In genomic region chr8:54660675-54661074, GRCm38 (mm10) we compare ENCODE assay signal across 9 mouse cellular contexts.
DNase-seq lines count a peak whose midpoint lies in the region; ATAC-seq and TF ChIP-seq lines count a peak whose summit lies in the region.
"Had no signal": no experiment of that assay in that cellular context is flagged by ENCODE, and none has a peak within 500 bp of the region (broad histone marks: within the 10 kb centered on the region; RNA-seq: fewer than 3 reads in every experiment).

No protein-coding gene starts in this region.

- no peaks in the 10 kb centered on the region for H3K79me2 ChIP-seq in heart, adult 2 months (replicated peaks; ENCODE audit: control insufficient read depth, insufficient read depth, low read length)

- TF ChIP-seq EP300 in heart, adult 2 months (IDR thresholded peaks at IDR 0.05; ENCODE audit: insufficient read depth, low read depth, low read length): no peak
- no peak for TF ChIP-seq EP300 in liver, postnatal 0 days (IDR thresholded peaks at IDR 0.05; ENCODE audit: low read depth)

- no peaks in the 10 kb centered on the region for H3K36me3 ChIP-seq in heart, adult 2 months (ENCODE audit: control insufficient read depth, insufficient read depth, low read length)
- H3K36me3 ChIP-seq in heart, embryonic 12.5 days: no peaks in the 10 kb centered on the region
- no peaks in the 10 kb centered on the region for H3K36me3 ChIP-seq in liver, postnatal 0 days (replicated peaks; ENCODE audit: insufficient read depth, low read length)
- H3K36me3 ChIP-seq: liver, embryonic 15.5 days had no signal

- TF ChIP-seq CTCF in heart, adult 2 months (IDR thresholded peaks at IDR 0.05): peak; percentile 83
- peak; percentile 76 for TF ChIP-seq CTCF in liver, postnatal 0 days (IDR thresholded peaks at IDR 0.05; ENCODE audit: low read depth)

- no peaks in the 10 kb centered on the region for H3K27me3 ChIP-seq in heart, adult 2 months (ENCODE audit: control insufficient read depth, insufficient read depth, low read length)
- H3K27me3 ChIP-seq in heart, embryonic 12.5 days (replicated peaks): no peaks in the 10 kb centered on the region
- no peaks in the 10 kb centered on the region for H3K27me3 ChIP-seq in liver, postnatal 0 days (ENCODE audit: insufficient read depth, low read length)
- H3K27me3 ChIP-seq: liver, embryonic 15.5 days had no signal

- H3K4me3 ChIP-seq in heart, adult 2 months: no peak overlapping the region
- no peak overlapping the region for H3K4me3 ChIP-seq in heart, embryonic 12.5 days
- no peak overlapping the region for H3K4me3 ChIP-seq in liver, postnatal 0 days (ENCODE audit: low read depth, low read length)
- H3K4me3 ChIP-seq: liver, embryonic 15.5 days had no signal

- no peak overlapping the region for H3K9ac ChIP-seq in heart, adult 2 months (ENCODE audit: low read depth, low read length)
- no peak overlapping the region for H3K9ac ChIP-seq in heart, embryonic 12.5 days
- H3K9ac ChIP-seq in liver, postnatal 0 days (replicated peaks): no peak overlapping the region
- H3K9ac ChIP-seq: liver, embryonic 15.5 days had no signal

- TF ChIP-seq POLR2A in heart, adult 2 months (IDR thresholded peaks at IDR 0.05; ENCODE audit: insufficient read depth, low read depth, low read length): no peak

- ATAC-seq in heart, embryonic 12.5 days (ENCODE audit: insufficient number of reproducible peaks, low FRiP score): no peak
- ATAC-seq in liver, postnatal 0 days: no peak

- H3K4me1 ChIP-seq in heart, adult 2 months (ENCODE audit: control insufficient read depth, insufficient read depth, low read length): no peaks in the 10 kb centered on the region
- no peaks in the 10 kb centered on the region for H3K4me1 ChIP-seq in heart, embryonic 12.5 days (replicated peaks)
- no peaks in the 10 kb centered on the region for H3K4me1 ChIP-seq in liver, postnatal 0 days (ENCODE audit: insufficient read depth)
- H3K4me1 ChIP-seq: liver, embryonic 15.5 days had no signal

- no peak overlapping the region for H3K27ac ChIP-seq in heart, adult 2 months
- no peak overlapping the region for H3K27ac ChIP-seq in heart, embryonic 12.5 days (ENCODE audit: poor library complexity, severe bottlenecking)
- no peak overlapping the region for H3K27ac ChIP-seq in liver, postnatal 0 days (ENCODE audit: low read depth)
- H3K27ac ChIP-seq: liver, embryonic 15.5 days had no signal

- WGBS in heart, adult 2 months: 19% methylated on average over 5 of the region's 5 CpGs
- 30% methylated on average over 5 of the region's 5 CpGs for WGBS in heart, embryonic 12.5 days
- WGBS in liver, postnatal 0 days (ENCODE audit: insufficient replicate concordance): 26% methylated on average over 5 of the region's 5 CpGs

- intact Hi-C loops in heart, adult 2 months (cut with DNase I): loop anchor here (1.0 kb wide), 2 partner anchors 123 to 153 kb away; no protein-coding TSS in a partner anchor

- peak; percentile 21 to 30 for DNase-seq in heart, adult 2 months
- peak; percentile 55 for DNase-seq in R1 (ENCODE audit: low read depth, low spot score)
- DNase-seq in cerebellum, postnatal 36 days: peak; percentile 33 to 64
- DNase-seq in gastrocnemius, postnatal 10 days: peak; percentile 29
- peak; percentile 45 to 70 for DNase-seq in kidney, postnatal 25 days
- DNase-seq in liver, postnatal 0 days: peak; percentile 24
- DNase-seq in right cerebral cortex, adult 18-20 months: peak; percentile 67

- no peak overlapping the region for H3K4me2 ChIP-seq in heart, embryonic 12.5 days
- no peak overlapping the region for H3K4me2 ChIP-seq in liver, postnatal 0 days (ENCODE audit: low read depth, low read length)
- H3K4me2 ChIP-seq: liver, embryonic 15.5 days had no signal

- no peaks in the 10 kb centered on the region for H3K9me3 ChIP-seq in heart, embryonic 12.5 days (replicated peaks)
- H3K9me3 ChIP-seq in liver, postnatal 0 days (ENCODE audit: low read length): no peaks in the 10 kb centered on the region
- H3K9me3 ChIP-seq: liver, embryonic 15.5 days had no signal
